Mouse (Mus musculus) heart, postnatal 0 days (tissue): Measurements from ENCODE around the gene Surf4.
"Not testable (repeated sequence)": the region's sequence is repeated elsewhere in the genome, so short reads cannot be mapped to it uniquely, and the experiment has no call there.

Experiments
- CTCF ChIP-seq: IDR thresholded peaks from 2 replicates; pipeline ENCODE4 v1.5.1; 2016; ENCODE audit warnings: antibody characterized with exemption, control low read depth, low read depth
- EP300 ChIP-seq: IDR thresholded peaks from 2 replicates; pipeline ENCODE4 v1.6.1; 2016; ENCODE audit warnings: antibody characterized with exemption, low read depth

DNA sequence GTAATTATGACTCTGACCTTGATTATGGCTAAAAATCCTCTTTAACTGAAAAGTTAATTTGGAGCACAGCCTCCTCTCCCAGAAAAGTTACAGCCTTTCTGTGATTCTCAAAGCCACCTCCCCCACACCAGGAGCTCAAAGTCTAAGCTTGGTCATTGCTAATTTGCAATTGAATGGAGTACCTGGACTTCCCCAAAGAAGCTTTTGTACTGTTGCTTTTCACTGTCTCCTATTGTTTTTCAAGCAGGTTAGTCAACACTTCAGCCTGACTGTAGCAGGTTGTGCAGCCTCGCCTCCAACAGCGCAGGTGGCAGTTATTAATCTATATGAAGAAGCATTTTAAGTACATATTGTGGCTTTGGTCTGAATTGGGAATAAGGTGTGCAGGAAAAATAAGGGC, 48.2 kb downstream of the Surf4 start:
- not testable (repeated sequence) for TF ChIP-seq EP300, CTCF
